Mouse (Mus musculus): ENCODE results near the gene Slc25a25. TPM values are rescaled to one million over a fixed set of nuclear protein-coding genes. Genes with fewer than 3 reads are reported as not detected.
A peak's percentile ranks its signal among the peaks of the same experiment; 100 is the strongest.

Slc25a25 gene
- total RNA-seq, 4 experiments from 2014 or later, result 48.5 to 113 (median 60.4) TPM

DNA sequence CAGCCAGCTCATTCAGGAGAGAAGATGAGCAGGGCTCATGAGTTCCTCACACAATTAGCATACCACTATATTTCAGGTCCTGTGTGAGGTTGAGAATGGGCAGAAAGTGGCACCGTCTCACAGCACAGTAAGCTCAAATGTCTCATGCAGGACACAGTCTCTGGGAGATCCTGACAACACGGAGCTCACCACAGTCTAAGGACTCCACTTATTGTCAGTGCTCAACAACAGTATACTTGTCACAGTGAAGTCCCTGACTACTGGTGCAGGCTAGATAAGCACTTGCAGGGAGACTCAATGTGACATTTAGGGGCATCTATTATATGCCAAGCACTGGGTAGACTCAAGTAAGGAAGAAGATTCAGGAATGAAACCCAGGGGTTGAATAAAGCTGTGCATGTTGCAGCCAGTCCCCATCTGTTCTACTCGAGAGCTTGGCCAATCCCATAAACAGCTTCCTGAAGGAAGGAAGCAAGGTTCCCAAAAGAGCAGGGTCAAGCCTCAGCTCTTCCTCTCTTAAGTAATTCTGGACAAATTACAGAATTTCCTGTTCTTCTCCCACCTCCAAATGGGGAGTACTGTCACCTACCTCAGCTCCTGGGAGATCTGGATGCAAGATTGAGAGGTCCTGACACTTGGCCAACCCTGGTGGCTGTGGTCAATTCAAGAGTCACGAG is 21.9 kb downstream of the Slc25a25 start:
- no peak for DNase-seq (ENCODE audit: low spot score in 2 of 2)

GRCm38 (mm10) chr2:32428262-32428722 is 23.0 kb downstream of the Slc25a25 start:
- DNase-seq (ENCODE audit: low spot score in 2 of 2), result no peak

GRCm38 (mm10) chr2:32427720-32428119 is 23.5 kb downstream of the Slc25a25 start:
- DNase-seq (ENCODE audit: low spot score in 2 of 2), result no peak

DNA sequence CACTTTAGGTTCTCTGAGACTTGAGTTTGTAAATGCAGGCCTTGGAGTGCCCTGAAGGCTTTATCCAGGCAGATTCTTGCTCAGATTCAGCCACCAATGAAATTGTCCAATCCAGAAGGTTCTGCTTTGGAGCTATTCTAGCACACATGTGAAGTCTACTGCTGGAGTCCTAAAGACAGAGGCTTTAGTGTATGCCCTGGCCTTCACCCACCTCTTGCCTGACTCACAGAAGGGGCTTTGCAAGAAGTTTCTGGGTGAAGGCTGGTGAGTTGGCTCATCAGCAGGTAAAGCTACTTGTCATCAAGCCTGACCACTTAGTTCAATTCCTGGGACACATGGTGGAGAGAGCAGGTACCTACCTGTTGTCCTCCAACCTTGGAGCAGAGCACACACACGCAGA is 25.1 kb downstream of the Slc25a25 start:
- no peak for DNase-seq (ENCODE audit: low spot score in 2 of 2)

GRCm38 (mm10) chr2:32425568-32425967 is 25.7 kb downstream of the Slc25a25 start:
- DNase-seq (ENCODE audit: low spot score in 2 of 2), result no peak

- no peak for DNase-seq (ENCODE audit: low spot score in 2 of 2)
Measured at GRCm38 (mm10) chr2:32424796-32425195, 26.4 kb downstream of the Slc25a25 start.

DNA sequence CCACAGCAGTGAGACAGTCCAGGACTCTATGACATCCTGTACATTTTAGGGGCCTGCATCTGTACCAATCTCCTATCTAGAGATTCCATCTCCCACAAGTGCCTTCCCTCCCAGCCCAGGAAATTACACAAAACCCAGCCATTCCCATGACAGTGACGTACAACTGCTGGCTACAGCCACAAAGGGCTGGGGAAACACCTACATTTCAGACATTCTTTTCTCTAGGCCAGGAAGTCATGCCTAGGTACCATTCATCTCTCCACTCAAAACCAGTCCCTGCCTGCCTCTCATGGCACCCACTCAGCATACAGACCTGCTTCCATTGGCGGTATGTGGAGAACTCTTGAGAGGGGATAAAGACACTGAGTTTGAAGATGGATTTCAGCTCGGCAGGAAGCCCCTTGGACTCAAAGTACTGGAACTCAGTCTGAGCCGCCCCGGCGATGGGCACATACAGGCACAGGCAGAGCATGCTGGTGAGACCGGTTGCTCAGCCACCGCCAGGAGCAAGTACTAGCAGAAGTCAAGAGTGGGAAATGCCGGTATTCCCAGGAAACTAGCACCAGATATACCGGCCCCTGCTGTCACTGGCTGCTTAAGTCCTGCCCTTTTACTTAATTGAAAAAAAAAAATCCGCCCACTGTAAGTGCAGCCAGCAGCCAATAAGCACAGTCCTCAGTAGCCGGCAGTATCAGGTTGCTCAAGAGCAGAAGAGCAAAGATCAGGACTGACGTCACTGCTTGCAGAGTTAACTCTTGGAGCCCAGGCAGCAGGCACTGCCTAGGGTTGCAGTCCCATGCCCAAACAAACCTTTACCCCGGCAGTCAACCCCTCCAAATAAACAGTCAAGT is 27.5 kb downstream of the Slc25a25 start:
- DNase-seq (ENCODE audit: low spot score in 2 of 2), result peak; percentile 72 to 73

DNA sequence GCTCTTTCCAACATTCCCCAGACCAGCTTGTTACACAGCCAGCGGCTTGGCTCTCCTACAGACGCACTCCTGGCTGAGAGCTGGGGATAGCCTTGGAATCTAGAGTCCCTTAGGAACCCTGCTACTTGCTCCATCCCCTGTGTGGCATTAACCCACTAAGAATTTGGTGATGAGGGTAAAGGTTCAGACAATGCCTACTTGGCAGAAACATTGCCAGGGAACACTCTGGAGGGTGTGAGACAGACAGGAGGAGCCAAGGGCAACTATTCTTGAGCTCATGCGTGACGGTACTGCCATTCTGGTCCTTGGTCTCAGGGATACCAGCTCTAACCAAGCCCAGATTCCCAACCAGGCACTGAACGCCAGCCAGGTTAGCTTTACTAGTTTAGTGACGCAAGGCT is 29.4 kb downstream of the Slc25a25 start:
- peak in 1 of 2 experiments; percentile 36 for DNase-seq (ENCODE audit: low spot score in 2 of 2)

DNA sequence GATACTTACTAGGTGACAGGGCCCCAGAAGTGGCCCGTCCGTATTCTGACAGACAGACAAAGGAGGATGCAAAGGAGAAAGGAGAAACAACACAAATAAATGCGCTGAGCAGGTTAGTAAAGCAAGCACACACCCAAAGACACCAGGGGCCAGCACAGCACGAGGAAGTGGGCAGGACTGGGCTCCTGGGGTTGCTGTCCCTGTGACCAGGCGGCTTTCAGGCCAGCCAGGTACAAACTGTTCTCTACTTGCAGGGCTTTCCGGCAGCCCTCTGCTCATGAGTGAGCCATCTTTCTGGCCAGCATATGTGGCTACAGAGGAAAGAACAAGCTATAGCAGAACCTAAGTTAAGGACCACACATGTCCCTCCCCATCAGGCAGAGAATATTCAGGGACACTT is 30.6 kb downstream of the Slc25a25 start:
- peak in 1 of 2 experiments; percentile 44 for DNase-seq (ENCODE audit: low spot score in 2 of 2)

DNA sequence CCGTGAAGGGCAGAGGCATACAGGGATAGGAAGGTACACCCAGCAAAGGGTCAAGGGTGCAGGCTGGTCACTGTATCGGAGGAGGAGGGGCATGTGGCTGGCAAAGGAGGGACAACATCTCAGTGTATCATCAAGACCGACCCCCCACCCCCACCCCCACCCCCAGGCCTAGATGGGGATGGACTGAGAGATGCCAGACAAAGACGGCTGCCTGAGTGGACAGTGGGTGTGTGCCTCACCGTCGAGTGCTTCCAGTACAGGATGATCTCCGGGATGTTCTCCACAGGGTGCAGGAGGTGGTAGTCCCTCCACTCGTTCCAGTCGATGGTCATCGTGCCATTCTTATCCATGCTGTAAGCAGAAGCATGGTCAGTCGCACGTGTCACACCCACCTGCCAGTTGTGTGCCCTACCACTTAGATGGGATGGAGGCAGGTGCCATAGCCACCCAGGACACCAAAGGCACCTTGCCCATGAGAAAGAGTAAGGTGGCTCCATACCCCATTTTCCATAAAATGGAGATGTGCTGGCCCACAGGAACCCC is 31.1 kb downstream of the Slc25a25 start:
- DNase-seq (ENCODE audit: low spot score in 2 of 2), result no peak

DNA sequence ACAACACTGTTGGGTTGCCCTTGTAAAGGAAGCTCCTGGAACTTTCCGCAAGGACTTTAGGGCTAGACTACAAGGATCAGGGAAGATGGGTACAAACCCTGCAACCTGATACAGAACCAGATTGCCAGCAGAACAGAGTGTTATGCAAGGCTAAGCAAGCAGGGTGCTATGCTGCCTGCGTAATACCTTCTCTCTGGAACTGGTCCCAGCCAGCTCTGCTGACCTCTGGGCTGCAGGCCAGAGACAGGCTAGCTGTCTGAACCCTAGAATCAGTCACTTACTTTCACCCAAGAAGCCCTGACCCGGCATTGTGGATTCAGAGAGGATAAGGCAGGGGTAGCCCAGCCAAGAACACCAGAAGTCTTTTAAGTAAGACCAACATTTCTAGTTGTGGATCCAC is 31.9 kb downstream of the Slc25a25 start:
- peak; percentile 88 to 91 for DNase-seq (ENCODE audit: low spot score in 2 of 2)

- peak in 1 of 2 experiments; percentile 24 for DNase-seq (ENCODE audit: low spot score in 2 of 2)
Measured at GRCm38 (mm10) chr2:32418430-32419151, 32.7 kb downstream of the Slc25a25 start.

GRCm38 (mm10) chr2:32417486-32417885 is 33.8 kb downstream of the Slc25a25 start:
- peak; percentile 49 to 51 for DNase-seq (ENCODE audit: low spot score in 2 of 2)

DNA sequence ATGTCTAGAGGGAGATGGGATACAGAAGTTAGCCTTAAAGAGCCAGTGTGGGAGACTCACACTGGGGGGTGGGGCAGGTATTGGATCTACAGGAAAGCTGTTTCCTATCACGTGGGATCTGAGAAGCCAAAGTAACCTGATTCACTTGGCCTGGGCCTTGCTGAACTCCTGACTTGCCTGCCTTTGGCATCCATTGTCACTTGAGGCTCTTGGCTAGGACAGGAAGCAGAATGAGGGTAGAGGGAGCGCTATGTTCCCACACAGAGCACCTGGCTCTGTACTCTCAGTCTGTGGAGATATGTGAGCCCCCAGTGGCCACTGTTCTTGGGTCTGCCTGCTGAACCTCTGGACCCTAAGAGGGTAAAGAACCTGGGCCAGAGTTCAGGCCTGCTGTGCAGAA is 34.7 kb downstream of the Slc25a25 start:
- DNase-seq (ENCODE audit: low spot score in 2 of 2), result peak; percentile 77 to 79

GRCm38 (mm10) chr2:32415801-32416200 is 35.4 kb downstream of the Slc25a25 start:
- peak in 1 of 2 experiments; percentile 66 for DNase-seq (ENCODE audit: low spot score in 2 of 2)

- peak in 1 of 2 experiments; percentile 36 for DNase-seq (ENCODE audit: low spot score in 2 of 2)
Measured at GRCm38 (mm10) chr2:32413936-32414335, 37.3 kb downstream of the Slc25a25 start.

- no peak for DNase-seq (ENCODE audit: low spot score in 2 of 2)
Measured at GRCm38 (mm10) chr2:32412742-32413531, 38.3 kb downstream of the Slc25a25 start.

DNA sequence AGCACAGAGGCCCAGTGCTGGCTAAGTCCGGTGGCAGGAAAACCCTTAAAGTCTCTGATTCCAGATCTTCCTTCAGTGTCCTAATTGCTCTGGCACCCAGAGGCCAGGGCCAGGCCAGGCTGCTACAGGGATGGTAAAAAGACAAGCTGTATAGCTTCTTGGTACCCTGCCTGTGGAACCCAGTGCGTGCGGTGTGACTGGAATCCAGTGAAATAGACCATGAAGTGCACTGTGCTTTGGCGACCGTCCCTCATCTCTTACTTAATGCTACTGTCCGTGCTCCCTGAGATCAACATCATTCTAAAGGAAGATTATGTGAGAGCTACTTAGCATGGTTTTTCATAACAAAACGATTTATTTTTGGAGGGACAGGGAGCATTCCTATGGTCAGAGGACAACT is 39.8 kb downstream of the Slc25a25 start:
- no peak for DNase-seq (ENCODE audit: low spot score in 2 of 2)

GRCm38 (mm10) chr2:32408429-32409424 is 42.5 kb downstream of the Slc25a25 start:
- no peak for DNase-seq (ENCODE audit: low spot score in 2 of 2)
